Mouse (Mus musculus) urinary bladder, postnatal 0 days (tissue): ENCODE data around the gene Cfap58. TPM values are rescaled to one million over a fixed set of nuclear protein-coding genes. Genes with fewer than 3 reads are reported as not detected.

ENCODE experiments used
- microRNA-seq: library from miRNA; unstranded; fragments of <30 nt; microRNA quantifications from one replicate; pipeline ENCODE4, GENCODE M21; 2016
- polyA plus RNA-seq: library from polyadenylated mRNA; unstranded; fragments of >200 nt; fragmentation: Nextera tagmentation; extraction: Ambion mirVana; gene quantifications from 2 replicates; pipeline ENCODE4 v1.2.1, GENCODE M21; 2015

Gene Cfap58
- not detected in 2 replicates for polyA plus RNA-seq

GRCm38 (mm10) chr19:47937443-47938406 is at the start of gene Cfap58:
Gene Cfap58, plus strand, starts transcription at chr19:47937675.

DNA sequence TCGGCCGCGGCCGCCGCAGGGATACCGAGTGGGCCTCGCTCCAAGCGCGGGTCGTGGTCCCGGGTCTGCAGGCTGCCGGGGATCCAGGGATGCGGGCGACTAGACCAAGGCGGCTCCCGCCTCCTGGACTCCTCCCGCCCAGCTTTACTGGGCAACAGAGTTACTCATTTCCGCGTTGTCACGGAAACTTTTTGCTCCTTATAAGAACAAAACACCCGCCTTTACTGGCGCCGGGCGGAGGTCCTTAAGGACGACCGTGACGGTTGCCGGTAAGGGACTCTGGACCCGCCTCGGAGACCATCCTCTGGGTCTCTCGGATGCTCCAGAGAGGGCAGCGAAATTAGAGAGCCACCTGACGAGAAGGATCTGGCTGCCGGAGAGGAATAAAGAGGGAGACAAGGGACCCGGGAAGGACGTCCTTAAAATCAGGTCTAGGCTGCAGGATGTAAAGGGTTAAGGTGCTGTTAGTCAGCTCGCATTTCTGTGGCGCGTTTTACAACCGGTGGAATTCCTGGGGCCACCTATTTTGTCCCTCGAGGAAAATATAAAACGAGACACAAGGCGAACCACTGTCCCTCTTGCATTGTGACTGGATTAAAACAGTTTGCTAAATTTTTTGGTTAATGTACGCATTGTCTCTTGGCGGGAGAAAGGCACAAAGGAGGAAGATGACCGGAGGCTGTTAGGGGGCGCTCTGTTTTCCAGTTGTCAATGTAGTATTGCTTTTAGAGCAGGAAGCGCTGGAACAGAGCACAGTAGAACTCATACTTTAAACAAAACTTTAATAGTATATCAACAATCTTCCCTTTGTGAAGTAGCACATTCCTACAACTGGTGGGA is 18.1 kb upstream of the Cfap58 start, which contains the start of the genes Cfap43 and Itprip:
Cfap43 (minus strand) TSS at position 162 of the 840 bp plus-strand sequence.
Itprip (minus strand) TSS at position 174 of the 840 bp plus-strand sequence.

Small RNAs within 50 kb of the gene (microRNA-seq; reads per million reads assigned to microRNA genes)
- not detected for gene Gm22240

Other genes starting within 250 kb of the Cfap58 start
- gene Col17a1, start 245.6 kb upstream of the Cfap58 start, polyA plus RNA-seq: 6.3 and 7.1 TPM in 2 replicates
- 208 and 242 TPM in 2 replicates for gene Sfr1, start 206.0 kb upstream of the Cfap58 start, polyA plus RNA-seq
- 193 and 236 TPM in 2 replicates for gene Gsto1, start 82.7 kb upstream of the Cfap58 start, polyA plus RNA-seq
- 0.73 and 1.3 TPM in 2 replicates for gene Gsto2, start 72.1 kb upstream of the Cfap58 start, polyA plus RNA-seq
- 0.24 and 0.39 TPM in 2 replicates for gene Cfap43, start 18.4 kb upstream of the Cfap58 start, polyA plus RNA-seq
- 6.0 and 6.5 TPM in 2 replicates for gene Itprip, start 18.4 kb upstream of the Cfap58 start, polyA plus RNA-seq